Mouse (Mus musculus) adrenal gland (tissue): Measurements from ENCODE around the gene Srcin1.

Source experiments
- intact Hi-C: fragments of 180-260 bp; cut with DNase I; formaldehyde crosslinking; loops from one replicate; pipeline ENCODE4 v1.15.1; 2025

The Srcin1 gene

GRCm38 (mm10) chr11:97471276-97471675 is 104.7 kb downstream of the Srcin1 start:
- intact Hi-C loops: no loop called here

GRCm38 (mm10) chr11:97469828-97470227 is 106.2 kb downstream of the Srcin1 start:
- intact Hi-C loops: loop anchor here (1.0 to 10.0 kb wide), 3 partner anchors 38 to 115 kb away; partner anchors contain the start of gene Gpr179

GRCm38 (mm10) chr11:97468639-97469287 is 107.2 kb downstream of the Srcin1 start:
- intact Hi-C loops: loop anchor here (1.0 to 10.0 kb wide), 3 partner anchors 36 to 114 kb away; partner anchors contain the start of gene Gpr179

- intact Hi-C loops: loop anchor here (10.0 kb wide), 1 partner anchor 112 kb away; the partner anchor contains the start of gene Gpr179
Measured at GRCm38 (mm10) chr11:97466444-97467160, 109.4 kb downstream of the Srcin1 start.

- intact Hi-C loops: loop anchor here (10.0 kb wide), 1 partner anchor 111 kb away; the partner anchor contains the start of gene Gpr179
Measured at GRCm38 (mm10) chr11:97465957-97466356, 110.0 kb downstream of the Srcin1 start.

GRCm38 (mm10) chr11:97463991-97464390 is 112.0 kb downstream of the Srcin1 start:
- intact Hi-C loops: loop anchor here (10.0 kb wide), 1 partner anchor 109 kb away; the partner anchor contains the start of gene Gpr179

- intact Hi-C loops: loop anchor here (10.0 kb wide), 1 partner anchor 108 kb away; the partner anchor contains the start of gene Gpr179
Measured at GRCm38 (mm10) chr11:97463166-97463565, 112.8 kb downstream of the Srcin1 start.

GRCm38 (mm10) chr11:97462538-97462937 is 113.4 kb downstream of the Srcin1 start:
- intact Hi-C loops: loop anchor here (10.0 kb wide), 1 partner anchor 108 kb away; the partner anchor contains the start of gene Gpr179

- intact Hi-C loops: loop anchor here (10.0 kb wide), 1 partner anchor 107 kb away; the partner anchor contains the start of gene Gpr179
Measured at GRCm38 (mm10) chr11:97461307-97461820, 114.6 kb downstream of the Srcin1 start.
